Mouse (Mus musculus) gastrocnemius, adult 18-20 months (tissue): Measurements from ENCODE around the gene Ift27. TPM values are rescaled to one million over a fixed set of nuclear protein-coding genes. Genes with fewer than 3 reads are reported as not detected.

Source experiments
- DNase-seq: peaks from one replicate; pipeline ENCODE4 v3.0.0; 2021; ENCODE audit warnings: low spot score
- long read RNA-seq, 2 experiments: library from polyadenylated mRNA; stranded (forward); transcript quantifications; one replicate each; pipeline ENCODE4 v2.0.0; 2021
- total RNA-seq, 2 experiments: library from RNA; stranded (reverse); gene quantifications; 2 replicates each; pipeline ENCODE4 v1.2.3; 2021

Gene Ift27
- total RNA-seq, result 10 to 100 TPM; 11.5 to 16.6 TPM
- long read RNA-seq, experiment 1, transcript Ift27-201 (7 exons, 1,013 nt), result major isoform, 7 of 13 reads
- long read RNA-seq, experiment 1, partial matches to known transcripts, result 0 of 13 reads
- long read RNA-seq, experiment 1, other reads (novel, unspliced or antisense), result 6 of 13 reads
- long read RNA-seq, experiment 2, partial matches to known transcripts, result 0 of 3 reads
- long read RNA-seq, experiment 2, other reads (novel, unspliced or antisense), result 0 of 3 reads

GRCm38 (mm10) chr15:78173972-78174886 is at the start of gene Ift27:
Gene Ift27 (minus strand): TSS chr15:78174107.
- peak; percentile 99 for DNase-seq

- no peak for DNase-seq
Observed at GRCm38 (mm10) chr15:78215269-78215668, 41.4 kb upstream of the Ift27 start.

GRCm38 (mm10) chr15:78211367-78211766 is 37.5 kb upstream of the Ift27 start:
- DNase-seq, result peak; percentile 47

- DNase-seq, result no peak
Observed at GRCm38 (mm10) chr15:78210203-78210602, 36.3 kb upstream of the Ift27 start.

GRCm38 (mm10) chr15:78206312-78206711 is 32.4 kb upstream of the Ift27 start, which contains the start of gene Pvalb:
Gene Pvalb (minus strand): TSS chr15:78206400.
- DNase-seq, result peak; percentile 75

GRCm38 (mm10) chr15:78205192-78205591 is 31.3 kb upstream of the Ift27 start:
- peak; percentile 90 for DNase-seq

- DNase-seq, result no peak
Observed at GRCm38 (mm10) chr15:78204053-78204847, 30.3 kb upstream of the Ift27 start.

GRCm38 (mm10) chr15:78195096-78195880 is 21.4 kb upstream of the Ift27 start:
- peak; percentile 78 for DNase-seq

GRCm38 (mm10) chr15:78194320-78194719 is 20.4 kb upstream of the Ift27 start:
- no peak for DNase-seq

- no peak for DNase-seq
Observed at GRCm38 (mm10) chr15:78189636-78190035, 15.7 kb upstream of the Ift27 start.

- no peak for DNase-seq
Observed at GRCm38 (mm10) chr15:78188546-78188945, 14.6 kb upstream of the Ift27 start.

- DNase-seq, result no peak
Observed at GRCm38 (mm10) chr15:78186906-78187305, 13.0 kb upstream of the Ift27 start.

- DNase-seq, result no peak
Observed at GRCm38 (mm10) chr15:78185609-78186008, 11.7 kb upstream of the Ift27 start.

- DNase-seq, result no peak
Observed at GRCm38 (mm10) chr15:78184855-78185254, 10.9 kb upstream of the Ift27 start.

- no peak for DNase-seq
Observed at GRCm38 (mm10) chr15:78181701-78182405, 7.9 kb upstream of the Ift27 start.

GRCm38 (mm10) chr15:78179775-78180174 is 5.9 kb upstream of the Ift27 start:
- DNase-seq, result no peak

- peak; percentile 69 for DNase-seq
Observed at GRCm38 (mm10) chr15:78178397-78178796, 4.5 kb upstream of the Ift27 start.

- no peak for DNase-seq
Observed at GRCm38 (mm10) chr15:78177257-78177656, 3.4 kb upstream of the Ift27 start.

GRCm38 (mm10) chr15:78174887-78175245 is 959 bp upstream of the Ift27 start:
- DNase-seq, result no peak
